Mouse (Mus musculus) adrenal gland, postnatal 14 days (tissue): Measurements from ENCODE around the gene Aass. TPM values are rescaled to one million over a fixed set of nuclear protein-coding genes. Genes with fewer than 3 reads are reported as not detected.
"Not testable (repeated sequence)": the region's sequence is repeated elsewhere in the genome, so short reads cannot be mapped to it uniquely, and the experiment has no call there.

Experiments
- DNase-seq: peaks from one replicate; pipeline ENCODE4 v3.0.0; 2021; ENCODE audit warnings: mixed read lengths
- long read RNA-seq, 2 experiments: library from polyadenylated mRNA; stranded (forward); transcript quantifications; one replicate each; pipeline ENCODE4 v2.0.0; 2021
- total RNA-seq: library from RNA; stranded (reverse); gene quantifications from 2 replicates; pipeline ENCODE4 v1.2.3, GENCODE M21; 2021

The Aass gene
- 2.0 and 18.8 TPM in 2 replicates for total RNA-seq
- long read RNA-seq, experiment 1, partial matches to known transcripts, result 0 of 1 reads
- long read RNA-seq, experiment 1, other reads (novel, unspliced or antisense), result 1 of 1 reads
- long read RNA-seq, experiment 2, transcript Aass-201 (24 exons, 3,701 nt), result major isoform, 5 of 8 reads
- long read RNA-seq, experiment 2, partial matches to known transcripts, result 2 of 8 reads
- long read RNA-seq, experiment 2, other reads (novel, unspliced or antisense), result 1 of 8 reads

GRCm38 (mm10) chr6:23132573-23133181 lies at the start of gene Aass:
Aass (minus strand) TSS chr6:23132986.
- peak; percentile 68 for DNase-seq

- peak; percentile 44 for DNase-seq
These were observed 47.3 kb upstream of the Aass start for GRCm38 (mm10) chr6:23180096-23180495.

- DNase-seq, result not testable (repeated sequence)
These were observed 31.0 kb upstream of the Aass start for GRCm38 (mm10) chr6:23163824-23164223.

GRCm38 (mm10) chr6:23156357-23156756 lies 23.6 kb upstream of the Aass start:
- not testable (repeated sequence) for DNase-seq

GRCm38 (mm10) chr6:23153112-23153511 lies 20.3 kb upstream of the Aass start:
- DNase-seq, result no peak

DNA sequence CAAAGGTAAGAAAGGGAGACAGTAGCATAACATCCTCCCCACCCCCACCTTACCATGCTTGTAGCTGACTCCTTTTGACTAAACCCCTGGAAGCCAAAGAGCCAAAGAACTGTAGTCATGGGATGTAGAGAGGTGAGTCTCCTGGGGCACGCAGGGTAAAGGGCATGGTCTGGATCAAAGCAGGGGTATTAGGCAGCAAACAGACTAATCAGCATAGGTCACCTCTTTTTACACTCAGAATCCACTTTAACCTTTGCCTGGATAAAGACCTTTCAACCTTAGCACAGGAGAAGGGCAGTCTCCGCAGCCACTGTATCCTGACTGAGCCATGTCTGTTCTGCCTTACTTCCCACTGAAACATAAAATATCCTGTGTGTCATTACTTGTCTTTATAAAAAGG lies 14.4 kb upstream of the Aass start:
- no peak for DNase-seq

GRCm38 (mm10) chr6:23143980-23144379 lies 11.2 kb upstream of the Aass start:
- no peak for DNase-seq

DNA sequence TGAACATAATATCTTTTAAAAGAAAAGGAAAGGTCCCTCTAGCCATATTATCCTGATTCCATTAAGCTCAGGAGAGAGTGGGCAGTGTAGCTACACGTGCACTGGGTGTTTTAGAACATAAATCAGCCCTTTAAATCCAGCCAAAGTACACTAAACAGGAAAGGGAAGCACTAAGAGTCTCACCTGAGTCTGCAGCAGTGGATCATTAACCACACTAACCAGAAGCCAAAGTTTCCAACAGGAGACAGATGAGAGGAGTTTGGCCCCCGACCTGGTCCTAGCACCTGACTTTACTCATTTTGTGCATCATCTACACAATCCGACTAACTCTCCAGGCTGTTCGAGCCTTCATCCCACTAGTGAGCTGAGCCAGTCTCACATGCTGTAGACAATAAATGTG lies 1.8 kb downstream of the Aass start:
- no peak for DNase-seq

DNA sequence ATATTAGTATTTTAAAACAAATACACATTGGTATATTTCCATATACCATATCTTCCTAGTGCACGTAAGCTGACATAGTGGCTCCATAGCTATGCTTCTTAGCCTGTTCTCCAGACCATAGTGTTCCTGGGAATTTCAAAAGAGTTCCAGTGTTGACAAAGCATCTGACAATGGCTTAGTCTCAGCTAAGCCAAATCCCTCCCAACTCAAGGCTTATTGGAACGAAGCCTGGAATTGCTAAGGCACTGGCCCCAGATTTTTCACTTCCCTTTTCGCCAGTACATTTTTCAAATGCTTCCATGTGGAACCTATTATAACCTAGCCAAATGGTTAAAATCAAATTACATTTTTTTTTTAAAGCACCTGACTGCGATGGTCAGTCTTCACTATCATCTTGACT lies 3.6 kb downstream of the Aass start:
- DNase-seq, result peak; percentile 35

DNA sequence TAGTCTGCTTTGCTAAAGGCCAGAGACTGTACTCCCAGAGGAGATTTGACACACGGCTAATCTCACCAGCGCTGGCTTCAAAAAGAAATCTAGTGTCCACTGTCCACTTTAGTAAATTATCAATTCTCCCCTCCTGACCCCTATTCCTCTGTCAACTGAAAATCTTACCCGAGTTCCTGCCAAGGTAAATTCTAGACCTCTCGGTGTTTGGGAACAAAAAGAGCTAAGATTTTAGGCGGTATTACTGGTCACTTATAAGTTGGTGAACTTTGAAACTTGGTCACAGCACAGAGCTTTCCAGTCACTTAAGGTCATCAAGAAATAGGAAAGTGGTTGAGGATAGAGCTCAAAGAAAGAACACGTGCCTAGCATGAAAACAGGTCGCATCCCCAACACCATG lies 6.1 kb downstream of the Aass start:
- DNase-seq, result no peak

- no peak for DNase-seq
These were observed 7.0 kb downstream of the Aass start for GRCm38 (mm10) chr6:23125831-23126230.

GRCm38 (mm10) chr6:23124823-23125222 lies 8.0 kb downstream of the Aass start:
- no peak for DNase-seq

GRCm38 (mm10) chr6:23122934-23123333 lies 9.9 kb downstream of the Aass start:
- no peak for DNase-seq

- DNase-seq, result no peak
These were observed 18.0 kb downstream of the Aass start for GRCm38 (mm10) chr6:23114781-23115180.

- no peak for DNase-seq
These were observed 25.7 kb downstream of the Aass start for GRCm38 (mm10) chr6:23107069-23107468.

GRCm38 (mm10) chr6:23106373-23106772 lies 26.4 kb downstream of the Aass start:
- DNase-seq, result no peak

DNA sequence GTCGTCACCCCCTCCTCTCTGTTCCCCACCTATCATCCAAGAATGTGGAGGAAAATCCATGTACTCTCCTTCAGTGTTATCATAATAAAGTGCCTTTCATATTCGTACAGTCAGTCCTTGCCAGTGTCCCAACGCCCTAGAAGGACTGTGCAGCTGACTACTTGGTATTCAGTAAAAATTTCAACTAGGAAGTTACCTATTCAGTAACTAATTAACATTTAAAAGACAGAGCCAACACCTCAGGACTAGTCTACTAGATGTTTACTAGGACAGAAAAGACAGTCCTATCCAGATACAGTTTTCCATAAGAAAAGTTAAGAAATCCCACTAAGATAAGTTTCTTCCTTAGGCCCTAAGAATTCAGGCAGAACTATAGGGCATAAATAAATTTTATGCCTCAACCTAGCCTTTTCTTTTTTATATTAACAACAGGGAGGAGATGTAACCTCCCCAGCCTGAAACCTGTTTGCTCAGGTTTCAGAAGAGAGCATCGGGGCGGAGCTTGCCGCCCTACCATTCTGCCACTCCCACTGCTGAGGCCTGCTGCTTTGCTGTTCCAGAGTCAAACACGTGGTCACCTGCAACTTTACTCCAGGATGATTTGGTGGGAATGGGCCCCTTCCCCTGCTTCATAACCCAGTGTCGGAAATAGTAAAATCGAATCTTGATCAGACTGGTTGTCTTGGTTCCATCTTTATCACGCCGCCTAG lies 42.3 kb downstream of the Aass start:
- DNase-seq, result not testable (repeated sequence)

DNA sequence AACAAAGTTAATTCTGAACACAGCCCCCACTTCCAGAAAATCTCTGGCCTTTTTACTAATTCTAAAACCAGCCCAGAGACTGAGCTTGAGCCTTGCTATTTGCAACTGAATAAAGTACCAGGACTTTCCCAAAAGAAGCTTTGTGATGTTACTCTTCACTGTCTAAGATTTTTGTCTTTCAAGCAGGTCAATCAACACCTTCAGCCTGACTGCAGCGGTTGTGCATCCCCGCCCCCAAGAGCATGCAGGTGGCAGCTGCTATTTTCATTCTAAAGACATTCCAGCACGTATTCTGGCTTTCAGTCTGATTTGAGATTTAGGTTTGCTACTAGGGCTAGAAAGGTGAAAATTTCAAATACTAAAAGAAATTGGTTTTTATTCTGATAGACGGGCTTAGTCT lies 43.5 kb downstream of the Aass start:
- not testable (repeated sequence) for DNase-seq

DNA sequence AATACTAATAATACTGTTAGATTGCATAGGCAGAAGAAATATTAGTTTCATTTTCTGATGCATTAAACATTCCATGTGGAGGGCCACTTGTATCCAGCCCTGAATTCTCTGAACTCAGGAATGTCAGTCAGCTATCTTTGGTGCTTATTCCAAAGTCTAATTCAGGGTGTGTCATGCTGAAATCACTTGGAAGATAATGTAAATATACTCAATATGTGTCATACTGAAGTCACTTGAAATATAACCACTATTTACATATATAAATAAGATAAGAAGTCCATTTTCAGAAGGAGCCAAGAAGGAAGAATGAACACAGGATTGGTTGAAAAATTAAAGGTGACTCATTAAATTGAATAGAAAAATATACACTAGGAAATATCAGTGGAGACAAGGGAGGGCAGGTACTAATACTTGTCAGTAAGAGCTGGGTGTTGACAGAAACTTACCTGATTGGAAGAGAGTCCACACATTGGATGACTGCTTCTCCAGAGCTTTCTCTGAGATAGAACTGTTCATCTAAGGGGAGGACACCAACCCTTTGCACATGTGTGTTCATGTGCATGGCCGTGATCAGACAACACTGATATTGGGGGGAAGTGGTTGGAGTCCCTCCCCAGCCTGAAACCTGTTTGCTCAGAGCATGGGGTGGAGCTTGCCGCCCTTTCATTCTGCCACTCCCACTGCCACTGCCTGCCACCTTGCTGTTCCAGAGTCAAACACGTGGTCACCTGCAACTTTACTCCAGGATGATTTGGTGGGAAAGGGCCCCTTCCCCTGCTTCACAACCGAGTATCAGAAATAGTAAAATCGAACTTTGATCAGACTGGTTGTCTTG lies 48.0 kb downstream of the Aass start:
- no peak for DNase-seq

DNA sequence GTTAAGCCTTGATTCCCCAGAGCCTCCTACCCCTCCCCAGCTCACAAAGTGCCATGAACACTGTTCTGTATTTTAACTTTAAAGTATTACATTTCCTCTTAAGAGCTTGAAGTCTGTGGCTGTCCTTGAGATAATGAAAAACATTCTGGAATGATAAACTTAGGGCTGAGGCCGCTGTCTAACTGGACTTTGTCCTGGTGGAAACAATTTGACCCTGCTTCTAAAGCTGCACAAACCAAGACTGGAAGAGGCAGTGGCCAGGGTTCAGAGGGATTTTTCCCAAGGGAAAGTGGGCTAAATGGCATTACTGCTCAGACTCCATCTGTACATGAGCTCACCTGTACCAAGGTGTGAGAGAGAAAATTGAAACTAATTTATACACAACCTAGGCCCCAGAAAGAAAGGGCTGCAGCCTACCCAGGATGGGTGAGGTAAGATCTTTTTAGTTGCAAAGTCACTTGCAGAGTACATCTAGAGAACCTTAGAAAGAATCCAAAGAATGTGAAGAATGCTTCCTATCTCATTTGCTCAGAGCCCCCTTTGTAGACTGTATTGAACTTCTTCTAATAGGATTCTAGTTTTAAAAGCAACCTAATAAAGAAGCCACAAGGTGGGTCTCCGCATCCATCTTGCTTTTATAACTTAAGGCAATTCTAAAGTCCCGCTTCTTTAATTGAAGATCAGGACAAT lies 52.6 kb downstream of the Aass start:
- no peak for DNase-seq

DNA sequence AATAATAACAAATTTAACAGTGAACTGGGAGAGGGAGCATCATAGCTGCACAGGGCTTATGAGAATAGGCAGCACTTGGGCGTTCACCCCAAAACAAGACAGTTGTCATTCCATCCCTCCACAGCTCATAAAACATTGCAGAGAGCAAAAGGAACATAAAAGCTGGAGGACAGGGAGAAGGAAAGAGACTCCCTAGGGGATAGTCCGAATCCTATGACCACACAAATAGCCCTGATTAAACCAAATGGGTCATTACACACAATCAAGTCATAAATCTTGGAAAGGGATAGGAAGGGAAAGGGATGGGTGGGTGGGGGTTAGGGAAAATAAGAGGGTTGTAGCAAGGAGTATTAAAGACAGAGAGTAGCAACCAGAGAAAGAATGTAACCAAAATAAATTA lies 54.5 kb downstream of the Aass start:
- no peak for DNase-seq

- no peak for DNase-seq
These were observed 56.7 kb downstream of the Aass start for GRCm38 (mm10) chr6:23076060-23076459.
